Mouse (Mus musculus) MEL-GATA-1-ER (cell line): ENCODE results near the gene Obp2b.
"Not testable (repeated sequence)": the region's sequence is repeated elsewhere in the genome, so short reads cannot be mapped to it uniquely, and the experiment has no call there.

Experiments used
- DNase-seq: peaks from one replicate; pipeline ENCODE4 v3.0.0-alpha.2; 2012; ENCODE audit warnings: low read depth; ENCODE audit errors: extremely low read depth

Obp2b gene

GRCm38 (mm10) chr2:25736709-25737108 is at the start of gene Obp2b:
Gene Obp2b, plus strand, starts transcription at chr2:25737009.
- DNase-seq, result not testable (repeated sequence)

DNA sequence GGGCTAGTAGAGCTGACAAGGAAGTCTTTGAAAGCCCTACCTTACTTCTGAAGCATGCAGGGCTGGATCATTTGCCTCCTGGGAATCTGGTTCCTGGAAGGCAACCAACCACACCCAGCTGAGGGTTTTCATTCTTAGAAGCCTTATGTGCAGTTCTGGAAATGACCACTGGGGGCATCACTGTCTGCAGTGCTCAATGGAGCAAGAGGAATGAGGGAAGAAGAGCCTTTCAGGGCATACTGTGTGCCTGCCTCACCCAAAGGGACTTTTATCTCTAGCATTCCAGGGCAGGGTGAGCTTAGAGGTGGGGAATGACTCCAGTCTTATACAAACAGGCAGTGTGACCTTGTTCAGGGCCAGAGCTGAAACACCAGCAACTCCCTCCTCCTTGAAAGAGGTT is 42.2 kb upstream of the Obp2b start:
- peak; percentile 23 for DNase-seq

DNA sequence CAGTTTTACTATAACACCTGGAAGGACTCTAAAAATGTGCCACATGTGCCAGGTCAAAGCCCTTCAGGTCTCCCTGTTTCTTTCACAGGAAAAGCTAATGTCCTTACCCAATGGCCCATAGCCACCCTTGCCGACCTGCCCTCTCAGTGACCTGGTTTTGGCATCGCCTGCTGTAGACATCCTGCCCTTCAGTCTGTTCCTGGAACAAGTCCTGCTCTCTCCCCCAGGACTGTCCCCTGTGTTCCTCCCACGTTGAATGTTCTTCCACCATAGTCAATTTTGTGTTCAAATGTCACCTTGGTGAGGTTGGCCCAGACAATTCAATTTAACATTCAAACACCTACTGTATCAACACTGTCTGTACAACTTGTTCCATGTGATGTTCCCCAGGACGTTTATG is 39.9 kb upstream of the Obp2b start:
- no peak for DNase-seq

- DNase-seq, result no peak
Measured at GRCm38 (mm10) chr2:25698696-25699095, 38.1 kb upstream of the Obp2b start.

- DNase-seq, result not testable (repeated sequence)
Measured at GRCm38 (mm10) chr2:25699743-25700142, 37.1 kb upstream of the Obp2b start, which contains the start of gene Obp2a. Gene Obp2a, plus strand, starts transcription at chr2:25700043.

- no peak for DNase-seq
Measured at GRCm38 (mm10) chr2:25701001-25701400, 35.8 kb upstream of the Obp2b start.

DNA sequence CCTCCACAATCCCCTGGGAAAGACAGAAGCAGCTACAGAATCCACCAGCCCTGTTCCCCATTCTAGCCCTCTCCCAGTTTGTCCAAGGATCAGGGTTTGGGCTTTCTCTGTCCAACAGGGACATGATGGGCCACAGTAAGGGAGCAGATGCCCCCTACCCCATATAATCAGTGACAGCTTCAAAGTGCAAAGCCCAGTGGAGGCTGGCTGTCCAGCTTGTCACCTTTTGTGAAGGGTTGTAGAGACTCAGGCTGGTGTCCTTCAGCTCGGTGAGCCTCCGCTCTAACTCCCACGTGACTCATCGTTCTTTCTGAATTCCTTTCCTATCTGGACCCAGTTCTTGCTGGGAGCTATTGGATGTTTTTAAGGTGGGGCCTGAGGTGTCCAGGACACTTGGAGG is 33.1 kb upstream of the Obp2b start:
- no peak for DNase-seq

- DNase-seq, result no peak
Measured at GRCm38 (mm10) chr2:25706643-25707481, 29.9 kb upstream of the Obp2b start, which contains the start of gene Bmyc. Gene Bmyc, plus strand, starts transcription at chr2:25706739.

DNA sequence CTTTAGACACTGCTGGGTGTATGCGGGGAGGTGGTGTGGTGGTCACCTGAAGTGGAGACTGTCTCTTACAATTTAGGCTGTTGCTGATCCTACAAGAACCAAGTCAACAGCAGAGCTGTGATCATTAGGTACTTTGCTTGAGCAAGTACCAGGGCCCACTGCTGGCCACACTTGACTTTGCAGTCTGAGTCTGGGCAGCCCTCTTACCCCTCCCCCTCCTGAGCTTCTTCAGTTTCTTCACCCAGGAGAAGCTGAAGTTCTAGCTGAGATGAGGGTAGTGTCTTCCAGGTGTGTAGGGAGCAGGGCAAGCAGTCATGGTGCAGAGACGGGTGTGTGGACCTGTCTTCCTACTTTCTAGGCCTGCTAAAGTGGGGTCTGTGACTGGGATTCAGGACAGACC is 28.7 kb upstream of the Obp2b start:
- no peak for DNase-seq

GRCm38 (mm10) chr2:25709056-25709455 is 27.8 kb upstream of the Obp2b start:
- not testable (repeated sequence) for DNase-seq

GRCm38 (mm10) chr2:25709791-25710190 is 27.0 kb upstream of the Obp2b start:
- not testable (repeated sequence) for DNase-seq

DNA sequence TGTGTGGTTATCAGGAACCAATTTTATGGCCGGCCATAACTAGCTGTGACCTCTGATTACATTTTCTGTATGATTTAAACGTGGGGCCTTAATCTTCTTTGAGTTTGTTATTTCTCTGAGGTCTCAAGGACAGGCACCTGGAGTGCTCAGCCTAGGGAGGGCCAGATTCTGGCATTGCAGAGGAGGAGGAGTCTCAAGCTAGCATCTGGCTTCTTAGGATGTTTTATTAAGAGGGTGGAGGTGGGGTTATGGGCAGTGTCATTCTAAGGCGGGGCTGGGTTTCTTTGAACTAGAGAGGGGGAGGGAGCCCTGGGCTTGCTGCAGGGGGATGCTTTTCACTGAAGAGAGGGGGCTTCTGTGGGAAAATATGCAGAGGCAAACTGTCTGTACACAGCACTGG is 25.2 kb upstream of the Obp2b start:
- not testable (repeated sequence) for DNase-seq

- DNase-seq, result no peak
Measured at GRCm38 (mm10) chr2:25717222-25717621, 19.6 kb upstream of the Obp2b start.

DNA sequence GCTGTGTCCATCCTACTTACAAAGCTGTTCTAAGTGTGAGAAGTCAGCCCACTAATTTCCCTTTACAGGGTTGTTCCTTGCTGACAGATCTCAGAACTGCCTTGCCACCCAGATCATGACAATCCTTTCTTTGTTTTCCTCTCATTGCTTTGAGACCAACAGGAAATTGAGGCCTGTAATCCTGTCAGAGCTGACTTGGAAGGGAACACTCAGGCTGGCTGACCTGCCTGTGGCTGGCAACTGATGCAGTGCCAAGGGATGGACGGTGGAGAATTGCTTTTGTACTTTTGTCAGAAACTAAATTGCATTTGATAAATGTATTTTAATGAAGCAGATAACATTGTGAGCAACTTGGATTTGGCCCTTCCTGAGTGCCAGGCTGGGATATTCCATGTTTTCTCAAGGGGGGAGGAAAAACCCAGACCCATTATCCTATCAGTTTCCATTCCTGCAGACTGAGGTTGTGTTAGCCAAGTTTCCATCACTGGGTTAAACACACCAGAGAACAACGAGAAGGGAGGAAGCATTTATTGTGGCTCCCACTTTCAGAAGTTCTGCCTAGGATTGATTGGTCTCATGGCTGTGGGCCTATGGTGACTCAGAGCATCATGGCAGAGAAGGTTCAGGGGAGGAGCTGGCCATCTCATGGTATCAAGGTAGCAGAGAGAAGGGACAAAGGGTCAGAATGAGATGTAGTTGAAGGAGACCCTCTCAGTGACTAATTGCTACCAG is 3.4 kb upstream of the Obp2b start:
- DNase-seq, result no peak

GRCm38 (mm10) chr2:25741671-25742070 is 4.9 kb downstream of the Obp2b start:
- DNase-seq, result peak; percentile 21

- no peak for DNase-seq
Measured at GRCm38 (mm10) chr2:25754201-25754600, 17.4 kb downstream of the Obp2b start.

DNA sequence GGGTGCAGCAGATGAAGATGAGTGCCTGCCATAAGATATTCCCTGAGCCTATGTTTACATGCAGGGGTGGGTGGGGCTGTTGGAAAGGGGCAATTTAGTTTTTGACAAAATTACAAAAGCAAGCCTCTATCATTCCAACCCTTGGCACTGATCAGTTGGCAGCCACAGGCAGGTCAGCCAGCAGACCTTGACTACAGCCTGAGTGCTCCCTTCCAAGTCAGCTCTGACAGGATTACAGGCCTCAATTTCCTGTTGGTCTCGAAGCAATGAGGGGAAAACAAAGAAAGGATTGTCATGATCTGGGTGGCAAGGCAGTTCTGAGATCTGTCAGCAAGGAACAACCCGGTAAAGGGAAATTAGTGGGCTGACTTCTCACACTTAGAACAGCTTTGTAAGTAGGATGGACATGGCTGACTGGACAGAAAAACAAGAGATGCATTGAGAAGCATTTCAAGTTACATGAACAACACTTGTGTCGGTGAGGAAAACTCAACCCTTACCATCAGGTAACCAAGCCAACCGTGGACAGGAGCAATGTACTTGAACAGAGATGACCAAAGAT is 21.3 kb downstream of the Obp2b start:
- DNase-seq, result no peak

GRCm38 (mm10) chr2:25765269-25765668 is 28.5 kb downstream of the Obp2b start, which contains the start of gene Lcn3:
Gene Lcn3, plus strand, starts transcription at chr2:25765569.
- DNase-seq, result no peak

GRCm38 (mm10) chr2:25767764-25768163 is 31.0 kb downstream of the Obp2b start:
- DNase-seq, result no peak

- no peak for DNase-seq
Measured at GRCm38 (mm10) chr2:25773507-25773906, 36.7 kb downstream of the Obp2b start.

- no peak for DNase-seq
Measured at GRCm38 (mm10) chr2:25774640-25775039, 37.8 kb downstream of the Obp2b start.

DNA sequence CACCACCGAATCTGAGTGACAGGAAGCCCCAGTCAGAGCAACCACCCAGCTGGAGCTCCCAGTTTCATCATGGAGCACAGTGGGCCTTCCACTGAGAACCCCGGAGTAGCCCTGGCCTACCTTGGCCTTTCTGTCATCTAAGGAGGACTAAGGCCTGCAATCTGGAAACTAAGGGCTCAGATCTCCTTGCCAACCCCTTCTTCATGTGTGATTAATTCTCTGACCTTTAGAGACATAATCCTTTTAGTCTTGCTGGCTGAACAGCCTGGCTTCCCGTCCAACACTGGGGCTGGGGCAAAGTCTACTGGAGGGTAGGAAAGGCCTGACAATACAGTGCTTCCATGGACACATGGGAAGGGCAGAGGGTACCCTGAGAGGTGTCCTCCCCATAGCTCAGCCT is 39.2 kb downstream of the Obp2b start:
- DNase-seq, result no peak
